Mouse (Mus musculus) forebrain, postnatal 0 days (tissue): ENCODE data around the gene Ap5s1. TPM values are rescaled to one million over a fixed set of nuclear protein-coding genes. Genes with fewer than 3 reads are reported as not detected.

ENCODE experiments used
- ATAC-seq: fragments of 200-750 bp; cut with Nextera tagmentation; 2 replicates; pipeline ENCODE4 v1.8.0; 2017; ENCODE audit warnings: mild to moderate bottlenecking, moderate library complexity
- DNase-seq: peaks from one replicate; pipeline ENCODE4 v3.0.0-alpha.2; 2015
- H3K27ac ChIP-seq: fragments of 300-500 bp; sonication (generic); 2 replicates; pipeline ENCODE4 v1.5.1; 2014; ENCODE audit warnings: low read depth, mild to moderate bottlenecking, antibody characterized with exemption, low read length, moderate library complexity, mixed read lengths
- H3K27me3 ChIP-seq: fragments of 300-500 bp; sonication (generic); 2 replicates; pipeline ENCODE4 v1.6.1; 2014; ENCODE audit warnings: mild to moderate bottlenecking, low read length, mixed read lengths; ENCODE audit not compliant: insufficient read depth
- H3K36me3 ChIP-seq: fragments of 300-500 bp; sonication (generic); 2 replicates; pipeline ENCODE4 v1.6.1; 2014; ENCODE audit warnings: mild to moderate bottlenecking, moderate library complexity; ENCODE audit not compliant: insufficient read depth
- H3K4me1 ChIP-seq: fragments of 300-500 bp; sonication (generic); 2 replicates; pipeline ENCODE4 v1.6.1; 2014; ENCODE audit warnings: antibody characterized with exemption; ENCODE audit not compliant: insufficient read depth
- H3K4me2 ChIP-seq: fragments of 300-500 bp; sonication (generic); 2 replicates; pipeline ENCODE4 v1.6.1; 2014; ENCODE audit warnings: low read depth, mild to moderate bottlenecking, moderate library complexity
- H3K4me3 ChIP-seq: fragments of 300-500 bp; sonication (generic); 2 replicates; pipeline ENCODE4 v1.5.1; 2014; ENCODE audit warnings: low read depth, low read length, mixed read lengths
- H3K9ac ChIP-seq: fragments of 300-500 bp; sonication (generic); 2 replicates; pipeline ENCODE4 v1.6.1; 2014; ENCODE audit warnings: mild to moderate bottlenecking
- H3K9me3 ChIP-seq: fragments of 300-500 bp; sonication (generic); 2 replicates; pipeline ENCODE4 v1.6.1; 2016; ENCODE audit warnings: low read length
- CTCF ChIP-seq: sonication (generic); IDR thresholded peaks from 2 replicates; pipeline ENCODE4 v1.5.1; 2016; ENCODE audit warnings: antibody characterized with exemption, control low read depth, low read depth
- WGBS: fragments of 180-500 bp; shearing (Covaris S2); extraction: QIAGEN DNeasy Blood & Tissue Kit; methylation state at CpG from one replicate; pipeline ENCODE4 v1.1.7; 2014; 5-methylcytosine and 5-hydroxymethylcytosine counted together
- polyA plus RNA-seq: library from polyadenylated mRNA; unstranded; fragments of >200 nt; fragmentation: Nextera tagmentation; extraction: Ambion mirVana; gene quantifications from 2 replicates; pipeline ENCODE4 v1.2.1, GENCODE M21; 2015
- total RNA-seq: library from RNA; depleted of rRNA; stranded (reverse); fragments of >200 nt; gene quantifications from 2 replicates; pipeline ENCODE4 v1.2.3, GENCODE M21; 2014

The Ap5s1 gene
- total and polyA plus RNA-seq, 2 experiments from 2014 or later: 36.8 to 40.7 TPM

- peaks cover 7% of the 10 kb centered on the region; the same call in 1 of the 2 replicates for H3K36me3 ChIP-seq
- WGBS: 72% methylated on average over 4 of the region's 4 CpGs
- H3K27ac ChIP-seq: peak overlapping the region; percentile 84
- H3K4me3 ChIP-seq: peak overlapping the region; percentile 58; the same call in 1 of the 2 replicates
- peak overlapping the region; percentile 64 for H3K4me2 ChIP-seq
- DNase-seq (no peak), ATAC-seq (peak; percentile 1)
- 0 out of 2 replicates have a peak, but pooled peaks cover 9% of the 10 kb centered on the region for H3K4me1 ChIP-seq
- H3K27me3 ChIP-seq: no peaks in the 10 kb centered on the region
- H3K9me3 ChIP-seq: no peaks in the 10 kb centered on the region
- H3K9ac ChIP-seq: peak overlapping the region; percentile 69
- TF ChIP-seq CTCF: no peak
These were observed 2.4 kb downstream of the Ap5s1 start for GRCm38 (mm10) chr2:131209125-131209795.

GRCm38 (mm10) chr2:131209969-131210792 lies 3.3 kb downstream of the Ap5s1 start:
- H3K4me1 ChIP-seq: 0 out of 2 replicates have a peak, but pooled peaks cover 9% of the 10 kb centered on the region
- H3K4me2 ChIP-seq: peak overlapping the region; percentile 64
- H3K36me3 ChIP-seq: peaks cover 11% of the 10 kb centered on the region; the same call in 1 of the 2 replicates
- H3K9me3 ChIP-seq: no peaks in the 10 kb centered on the region
- peak; percentile 98 for ATAC-seq
- under 1% methylated on average over 50 of the region's 50 CpGs for WGBS
- TF ChIP-seq CTCF: peak; percentile 99
- H3K27me3 ChIP-seq: no peaks in the 10 kb centered on the region
- H3K27ac ChIP-seq: peak overlapping the region; percentile 84
- peak; percentile 95 for DNase-seq
- H3K4me3 ChIP-seq: peak overlapping the region; percentile 58
- H3K9ac ChIP-seq: peak overlapping the region; percentile 69

- peak overlapping the region; percentile 64 for H3K4me2 ChIP-seq
- no peak for DNase-seq
- no peak for TF ChIP-seq CTCF
- no peaks in the 10 kb centered on the region for H3K9me3 ChIP-seq
- ATAC-seq: no peak
- H3K27me3 ChIP-seq: no peaks in the 10 kb centered on the region
- H3K9ac ChIP-seq: peak overlapping the region; percentile 69
- H3K27ac ChIP-seq: peak overlapping the region; percentile 84; the same call in 1 of the 2 replicates
- H3K36me3 ChIP-seq: peaks cover 11% of the 10 kb centered on the region; the same call in 1 of the 2 replicates
- 61% methylated on average over 9 of the region's 9 CpGs for WGBS
- H3K4me1 ChIP-seq: 0 out of 2 replicates have a peak, but pooled peaks cover 9% of the 10 kb centered on the region
- H3K4me3 ChIP-seq: peak overlapping the region; percentile 58
These were observed 4.2 kb downstream of the Ap5s1 start for GRCm38 (mm10) chr2:131211026-131211615.

- Histone ChIP-seq H3K4me3 (no peak overlapping the region), H3K9ac (no peak overlapping the region), H3K36me3 (peaks cover 11% of the 10 kb centered on the region; the same call in 1 of the 2 replicates), H3K4me1 (0 out of 2 replicates have a peak, but pooled peaks cover 9% of the 10 kb centered on the region), H3K27me3 (no peaks in the 10 kb centered on the region), H3K4me2 (no peak overlapping the region), H3K27ac (no peak overlapping the region), H3K9me3 (no peaks in the 10 kb centered on the region)
- no peak for TF ChIP-seq CTCF
- WGBS: 80% methylated on average over 7 of the region's 7 CpGs
- DNase-seq (no peak), ATAC-seq (no peak)
These were observed 6.9 kb downstream of the Ap5s1 start for GRCm38 (mm10) chr2:131213773-131214172.

- H3K9ac ChIP-seq: no peak overlapping the region
- ATAC-seq (no peak), DNase-seq (no peak)
- H3K36me3 ChIP-seq: peaks cover 11% of the 10 kb centered on the region; the same call in 1 of the 2 replicates
- H3K27me3 ChIP-seq: no peaks in the 10 kb centered on the region
- H3K4me1 ChIP-seq: 0 out of 2 replicates have a peak, but pooled peaks cover 2% of the 10 kb centered on the region
- no peak overlapping the region for H3K27ac ChIP-seq
- TF ChIP-seq CTCF: no peak
- H3K9me3 ChIP-seq: no peaks in the 10 kb centered on the region
- H3K4me3 ChIP-seq: no peak overlapping the region
- no peak overlapping the region for H3K4me2 ChIP-seq
- 86% methylated on average over 7 of the region's 7 CpGs for WGBS
These were observed 9.3 kb downstream of the Ap5s1 start for GRCm38 (mm10) chr2:131215941-131216858.

GRCm38 (mm10) chr2:131220030-131220429 lies 13.2 kb downstream of the Ap5s1 start:
- no peak for TF ChIP-seq CTCF
- no peaks in the 10 kb centered on the region for H3K36me3 ChIP-seq
- 87% methylated on average over 4 of the region's 4 CpGs for WGBS

More at GRCm38 (mm10) chr2:131220030-131220429, 13.2 kb downstream of the Ap5s1 start:
- Histone ChIP-seq H3K27me3 (no peaks in the 10 kb centered on the region), H3K27ac (no peak overlapping the region), H3K9ac (no peak overlapping the region), H3K4me2 (no peak overlapping the region), H3K9me3 (no peaks in the 10 kb centered on the region), H3K4me3 (no peak overlapping the region), H3K4me1 (no peaks in the 10 kb centered on the region)
- no peak for DNase-seq
- ATAC-seq: no peak
